Mouse (Mus musculus) thymus, adult 2 months (tissue): ENCODE measurements around the gene Jarid2.

ENCODE experiments used
- CTCF ChIP-seq: fragments of 200-500 bp; IDR thresholded peaks from 2 replicates; pipeline ENCODE4 v1.5.1; 2012; ENCODE audit warnings: mild to moderate bottlenecking, control low read depth, low read length, moderate library complexity, borderline replicate concordance; ENCODE audit not compliant: control insufficient read depth, poor library complexity, insufficient read depth; ENCODE audit errors: extremely low read depth
- POLR2A ChIP-seq: fragments of 200-500 bp; IDR thresholded peaks from 2 replicates; pipeline ENCODE4 v1.6.1; 2012; ENCODE audit warnings: mild to moderate bottlenecking, low read length, control low read depth, moderate library complexity; ENCODE audit not compliant: control insufficient read depth, poor library complexity, insufficient read depth; ENCODE audit errors: extremely low read depth

DNA sequence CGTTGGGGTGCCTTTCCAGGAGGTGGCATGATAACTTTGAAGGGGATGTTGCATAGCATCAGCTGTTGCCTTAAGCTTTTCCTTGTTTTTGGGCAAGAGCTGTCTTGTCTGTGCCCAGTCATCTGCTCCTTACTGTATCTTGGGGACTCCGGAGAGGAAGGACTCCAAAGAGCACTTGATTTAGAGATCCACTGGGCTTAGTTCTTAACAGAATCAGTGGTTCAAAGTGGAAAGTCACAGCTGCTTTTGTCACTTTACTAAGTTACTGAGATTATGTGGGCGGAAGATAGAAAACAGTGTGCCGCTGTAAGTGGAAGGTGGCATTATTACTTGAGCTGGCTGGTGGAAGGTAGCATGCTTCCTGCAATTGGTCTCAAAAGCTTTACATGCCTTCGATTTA, 5.2 kb downstream of the Jarid2 start:
- TF ChIP-seq POLR2A (no peak), CTCF (no peak)
